28 mouse cellular contexts compared by ENCODE assay signal in genomic region chr10:7802519-7803140, GRCm38 (mm10). TPM values are rescaled to one million over a fixed set of nuclear protein-coding genes. Genes with fewer than 3 reads are reported as not detected.
"Had no signal": no experiment of that assay in that cellular context is flagged by ENCODE, and none has a peak within 500 bp of the region (broad histone marks: within the 10 kb centered on the region; RNA-seq: fewer than 3 reads in every experiment).

No protein-coding gene starts in this region.

- ATAC-seq: hindbrain, embryonic 16.5 days; inflammation-experienced regulatory T-cells, adult 6 months; intestine, embryonic 15.5 days; intestine, postnatal 0 days had no signal

- H3K4me1 ChIP-seq: heart, embryonic 10.5 days; heart, embryonic 12.5 days; hindbrain, embryonic 10.5 days; hindbrain, embryonic 12.5 days; intestine, embryonic 15.5 days; limb, embryonic 10.5 days; limb, embryonic 12.5 days had no signal

- H3K27me3 ChIP-seq: heart, embryonic 12.5 days; hindbrain, embryonic 12.5 days; intestine, embryonic 15.5 days; limb, embryonic 12.5 days; liver, embryonic 13.5 days had no signal

- H3K27ac ChIP-seq: gastrocnemius, adult 2 months; heart, embryonic 10.5 days; hindbrain, embryonic 10.5 days; hindbrain, embryonic 12.5 days; hindbrain, embryonic 14.5 days; intestine, embryonic 15.5 days; layer of hippocampus, adult 2 months; left cerebral cortex, adult 2 months; limb, embryonic 10.5 days; limb, embryonic 12.5 days; liver, embryonic 13.5 days had no signal

- H3K9me3 ChIP-seq: heart, embryonic 10.5 days; heart, embryonic 12.5 days; hindbrain, embryonic 10.5 days; hindbrain, embryonic 12.5 days; intestine, embryonic 15.5 days; limb, embryonic 10.5 days; limb, embryonic 12.5 days; liver, embryonic 13.5 days had no signal

- H3K4me3 ChIP-seq: gastrocnemius, adult 2 months; heart, embryonic 10.5 days; heart, embryonic 12.5 days; hindbrain, embryonic 10.5 days; hindbrain, embryonic 12.5 days; intestine, embryonic 15.5 days; layer of hippocampus, adult 2 months; left cerebral cortex, adult 2 months; limb, embryonic 10.5 days; limb, embryonic 12.5 days; liver, embryonic 13.5 days had no signal

- DNase-seq: gastrocnemius, adult 2 months; gastrocnemius, postnatal 10 days; gastrocnemius, postnatal 25 days; heart, adult 11 months; heart, postnatal 10 days; heart, postnatal 36 days; kidney, adult 18-20 months; kidney, adult 8-10 months; kidney, postnatal 10 days; kidney, postnatal 25 days; kidney, postnatal 4 days; layer of hippocampus, adult 9-11 months; liver; liver, embryonic 13.5 days had no signal

- H3K9ac ChIP-seq: heart, embryonic 12.5 days; hindbrain, embryonic 12.5 days; hindbrain, embryonic 14.5 days; intestine, embryonic 15.5 days; limb, embryonic 12.5 days; liver, embryonic 13.5 days had no signal

- H3K4me2 ChIP-seq: heart, embryonic 12.5 days; hindbrain, embryonic 12.5 days; hindbrain, embryonic 14.5 days; intestine, embryonic 15.5 days; limb, embryonic 12.5 days; liver, embryonic 11.5 days; liver, embryonic 13.5 days had no signal

RNA-seq across cellular contexts. Expression of gene Zc3h12d, which starts 29.6 kb away (rescaled TPM):
- polyA plus RNA-seq: limb, embryonic 10.5 days had no signal
